In the genomic region with DNA sequence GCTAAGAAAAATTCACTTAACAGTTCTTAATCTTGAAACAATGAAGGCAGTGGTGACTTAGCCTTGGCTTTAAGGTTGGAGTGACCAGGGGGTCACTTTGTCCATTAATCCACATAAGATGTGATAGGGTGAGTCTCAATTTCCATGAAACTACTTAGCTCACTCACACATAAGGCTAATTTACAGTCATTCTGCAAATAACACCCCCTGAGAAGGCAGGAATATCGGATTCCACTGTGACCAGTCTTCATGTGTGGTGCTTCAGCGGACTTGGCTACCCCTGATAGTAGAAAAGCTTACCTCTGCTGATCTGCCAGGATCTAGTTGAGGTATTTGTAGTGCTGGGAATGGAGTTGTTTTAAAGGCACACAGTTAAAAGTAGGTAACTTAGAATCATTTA, we compare ENCODE assay signal across 22 mouse cellular contexts. TPM values are rescaled to one million over a fixed set of nuclear protein-coding genes. Genes with fewer than 3 reads are reported as not detected.
DNase-seq lines count a peak whose midpoint lies in the region; ATAC-seq lines count a peak whose summit lies in the region.
"Had no signal": no experiment of that assay in that cellular context is flagged by ENCODE, and none has a peak within 500 bp of the region (broad histone marks: within the 10 kb centered on the region; RNA-seq: fewer than 3 reads in every experiment).

No protein-coding gene starts in this region.

- H3K27me3 ChIP-seq in kidney, embryonic 14.5 days (ENCODE audit: control insufficient read depth, insufficient read depth, low read length): no peaks in the 10 kb centered on the region
- no peaks in the 10 kb centered on the region for H3K27me3 ChIP-seq in kidney, embryonic 16.5 days (ENCODE audit: insufficient read depth, low read length)
- H3K27me3 ChIP-seq in midbrain, embryonic 11.5 days (ENCODE audit: control insufficient read depth, insufficient read depth, low read length): no peaks in the 10 kb centered on the region
- no peaks in the 10 kb centered on the region for H3K27me3 ChIP-seq in midbrain, embryonic 13.5 days
- H3K27me3 ChIP-seq: embryonic facial prominence, embryonic 13.5 days; embryonic facial prominence, embryonic 15.5 days; forebrain, embryonic 12.5 days had no signal

- no peaks in the 10 kb centered on the region for H3K36me3 ChIP-seq in kidney, embryonic 14.5 days (ENCODE audit: control insufficient read depth, insufficient read depth, low read length)
- H3K36me3 ChIP-seq in kidney, embryonic 16.5 days (ENCODE audit: insufficient read depth, low read length): no peaks in the 10 kb centered on the region
- no peaks in the 10 kb centered on the region for H3K36me3 ChIP-seq in midbrain, embryonic 11.5 days (ENCODE audit: control insufficient read depth, insufficient read depth, low read length)
- no peaks in the 10 kb centered on the region for H3K36me3 ChIP-seq in midbrain, embryonic 13.5 days
- H3K36me3 ChIP-seq: embryonic facial prominence, embryonic 13.5 days; embryonic facial prominence, embryonic 15.5 days; forebrain, embryonic 10.5 days; forebrain, embryonic 12.5 days had no signal

- H3K4me2 ChIP-seq in kidney, embryonic 14.5 days (replicated peaks; ENCODE audit: low read depth, low read length): no peak overlapping the region
- no peak overlapping the region for H3K4me2 ChIP-seq in kidney, embryonic 16.5 days (replicated peaks; ENCODE audit: low read depth, low read length)
- H3K4me2 ChIP-seq in midbrain, embryonic 11.5 days: no peak overlapping the region
- no peak overlapping the region for H3K4me2 ChIP-seq in midbrain, embryonic 13.5 days (replicated peaks)
- H3K4me2 ChIP-seq: embryonic facial prominence, embryonic 13.5 days; embryonic facial prominence, embryonic 15.5 days; forebrain, embryonic 12.5 days had no signal

- 30% methylated on average over 2 of the region's 2 CpGs for WGBS in kidney, embryonic 14.5 days
- WGBS in kidney, embryonic 16.5 days: 41% methylated on average over 2 of the region's 2 CpGs
- 85% methylated on average over 2 of the region's 2 CpGs for WGBS in midbrain, embryonic 11.5 days
- WGBS in midbrain, embryonic 13.5 days: 84% methylated on average over 2 of the region's 2 CpGs

- H3K9me3 ChIP-seq in kidney, embryonic 14.5 days (ENCODE audit: control insufficient read depth, low read length): no peaks in the 10 kb centered on the region
- no peaks in the 10 kb centered on the region for H3K9me3 ChIP-seq in kidney, embryonic 16.5 days (ENCODE audit: low read length)
- H3K9me3 ChIP-seq in midbrain, embryonic 11.5 days (ENCODE audit: control insufficient read depth, low read length): no peaks in the 10 kb centered on the region
- H3K9me3 ChIP-seq in midbrain, embryonic 13.5 days: no peaks in the 10 kb centered on the region
- H3K9me3 ChIP-seq: embryonic facial prominence, embryonic 13.5 days; embryonic facial prominence, embryonic 15.5 days; forebrain, embryonic 10.5 days; forebrain, embryonic 12.5 days had no signal

- no peak for DNase-seq in kidney, postnatal 14 days
- DNase-seq in kidney, adult 18-20 months: no peak
- peak; percentile 12 for DNase-seq in midbrain, embryonic 11.5 days (ENCODE audit: low spot score, missing footprints)
- DNase-seq: adrenal gland, adult 2 months; adrenal gland, postnatal 10 days; adrenal gland, postnatal 25 days; cerebellum, adult 11 months; cerebellum, adult 18-20 months; cerebellum, adult 8-10 months; cerebellum, adult 9-11 months; cerebellum, postnatal 14 days; cerebellum, postnatal 36 days; embryo, embryonic 11 days had no signal

- peak; percentile 41; the same call in 1 of the 2 replicates for ATAC-seq in kidney, embryonic 14.5 days (ENCODE audit: low FRiP score, low TSS enrichment)
- peak; percentile 33; the same call in 1 of the 2 replicates for ATAC-seq in kidney, embryonic 16.5 days (ENCODE audit: low FRiP score, low TSS enrichment)
- ATAC-seq in midbrain, embryonic 11.5 days (ENCODE audit: low FRiP score): no peak
- no peak for ATAC-seq in midbrain, embryonic 13.5 days
- ATAC-seq: forebrain, embryonic 14.5 days had no signal

- H3K4me3 ChIP-seq in kidney, embryonic 14.5 days (ENCODE audit: low read length): no peak overlapping the region
- no peak overlapping the region for H3K4me3 ChIP-seq in kidney, embryonic 16.5 days (ENCODE audit: low read length)
- H3K4me3 ChIP-seq in midbrain, embryonic 11.5 days (ENCODE audit: low read depth, low read length): no peak overlapping the region
- H3K4me3 ChIP-seq in midbrain, embryonic 13.5 days (replicated peaks): no peak overlapping the region
- H3K4me3 ChIP-seq: embryonic facial prominence, embryonic 13.5 days; embryonic facial prominence, embryonic 15.5 days; erythroblast, embryonic 14.5 days; forebrain, embryonic 10.5 days; forebrain, embryonic 12.5 days had no signal

- no peaks in the 10 kb centered on the region for H3K4me1 ChIP-seq in kidney, embryonic 14.5 days (ENCODE audit: control insufficient read depth, insufficient read depth, low read length)
- no peaks in the 10 kb centered on the region for H3K4me1 ChIP-seq in kidney, embryonic 16.5 days (ENCODE audit: insufficient read depth, low read length)
- H3K4me1 ChIP-seq in midbrain, embryonic 11.5 days (ENCODE audit: control insufficient read depth, insufficient read depth, low read length): no peaks in the 10 kb centered on the region
- no peaks in the 10 kb centered on the region for H3K4me1 ChIP-seq in midbrain, embryonic 13.5 days (replicated peaks)
- H3K4me1 ChIP-seq: embryonic facial prominence, embryonic 13.5 days; embryonic facial prominence, embryonic 15.5 days; forebrain, embryonic 10.5 days; forebrain, embryonic 12.5 days had no signal

- no peak overlapping the region for H3K27ac ChIP-seq in kidney, embryonic 14.5 days (ENCODE audit: low read depth, low read length)
- H3K27ac ChIP-seq in kidney, embryonic 16.5 days (ENCODE audit: low read length): no peak overlapping the region
- no peak overlapping the region for H3K27ac ChIP-seq in midbrain, embryonic 11.5 days (ENCODE audit: low read depth, low read length)
- no peak overlapping the region for H3K27ac ChIP-seq in midbrain, embryonic 13.5 days
- H3K27ac ChIP-seq: embryonic facial prominence, embryonic 13.5 days; embryonic facial prominence, embryonic 15.5 days; forebrain, embryonic 10.5 days; forebrain, embryonic 12.5 days had no signal

- no peak overlapping the region for H3K9ac ChIP-seq in kidney, embryonic 14.5 days (ENCODE audit: low read depth, low read length)
- no peak overlapping the region for H3K9ac ChIP-seq in kidney, embryonic 16.5 days (replicated peaks; ENCODE audit: low read length)
- H3K9ac ChIP-seq in midbrain, embryonic 11.5 days (ENCODE audit: low read length): no peak overlapping the region
- H3K9ac ChIP-seq in midbrain, embryonic 13.5 days (replicated peaks): no peak overlapping the region
- H3K9ac ChIP-seq: embryonic facial prominence, embryonic 13.5 days; embryonic facial prominence, embryonic 15.5 days; forebrain, embryonic 12.5 days had no signal

RNA-seq across cellular contexts. Expression of gene Bves, which starts 35.0 kb away (rescaled TPM):
- polyA plus RNA-seq in kidney, embryonic 14.5 days (2014; fragmentation: Nextera tagmentation; extraction: Ambion mirVana): 1.2 TPM in 2 replicates
- 1.1 and 1.9 TPM in 2 replicates for polyA plus RNA-seq in kidney, embryonic 16.5 days (2015; fragmentation: Nextera tagmentation; extraction: Ambion mirVana)
- 1.7 TPM in 2 replicates for polyA plus RNA-seq in midbrain, embryonic 11.5 days (2014; fragmentation: Nextera tagmentation; extraction: Ambion mirVana)
- polyA plus RNA-seq in midbrain, embryonic 13.5 days (2015; fragmentation: Nextera tagmentation; extraction: Ambion mirVana): 0.90 and 1.3 TPM in 2 replicates
- polyA plus RNA-seq: erythroblast, embryonic 14.5 days had no signal

Comparison
In these comparisons a context has a peak if more than half of its experiments do, and no peak if none do; other contexts are left out.
1. ATAC-seq: peak in kidney, embryonic 14.5 days (single experiment) and kidney, embryonic 16.5 days (single experiment); none in midbrain, embryonic 11.5 days (single experiment) and midbrain, embryonic 13.5 days (single experiment).